Mouse (Mus musculus): ENCODE results near the gene Gm21887. TPM values are rescaled to one million over a fixed set of nuclear protein-coding genes. Genes with fewer than 3 reads are reported as not detected.
A peak's percentile ranks its signal among the peaks of the same experiment; 100 is the strongest.
"Not testable (repeated sequence)": the region's sequence is repeated elsewhere in the genome, so short reads cannot be mapped to it uniquely, and the experiment has no call there.

The Gm21887 gene
- total RNA-seq, 2 experiments from 2014 or later = 175 to 177 TPM

- intact Hi-C loops (cut with DNase I); DNase-seq (ENCODE audit: low spot score in 2 of 2): not testable (repeated sequence)
Measured at GRCm38 (mm10) chrX:170007375-170008178, 1.9 kb upstream of the Gm21887 start.

- DNase-seq (ENCODE audit: low spot score in 2 of 2); intact Hi-C loops (cut with DNase I): not testable (repeated sequence)
Measured at GRCm38 (mm10) chrX:170008179-170008467, 1.3 kb upstream of the Gm21887 start.

GRCm38 (mm10) chrX:170008584-170008983, 875 bp upstream of the Gm21887 start:
- peak in 1 of 2 experiments; percentile 45 for DNase-seq (ENCODE audit: low spot score in 2 of 2)
- intact Hi-C loops (cut with DNase I) = not testable (repeated sequence)

DNA sequence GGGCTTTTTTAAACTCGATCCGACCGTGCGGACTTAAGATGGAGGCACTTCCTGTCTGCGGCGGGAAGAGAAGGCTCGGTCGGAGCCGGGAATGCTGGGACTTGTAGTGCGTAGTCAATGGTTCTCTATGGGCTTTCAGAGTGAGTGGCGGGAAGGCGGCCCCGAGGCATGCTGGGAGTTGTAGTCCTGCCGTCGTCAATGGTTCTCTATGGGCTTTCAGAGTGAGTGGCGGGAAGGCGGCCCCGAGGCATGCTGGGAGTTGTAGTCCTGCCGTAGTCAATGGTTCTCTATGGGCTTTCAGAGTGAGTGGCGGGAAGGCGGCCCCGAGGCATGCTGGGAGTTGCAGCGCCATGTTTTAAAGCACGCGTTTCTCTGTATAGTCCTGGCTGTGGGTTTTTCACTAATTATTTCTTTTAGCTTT, 352 bp downstream of the Gm21887 start:
- peak; percentile 100 for DNase-seq (ENCODE audit: low spot score in 2 of 2)
- intact Hi-C loops (cut with DNase I) = not testable (repeated sequence)

DNA sequence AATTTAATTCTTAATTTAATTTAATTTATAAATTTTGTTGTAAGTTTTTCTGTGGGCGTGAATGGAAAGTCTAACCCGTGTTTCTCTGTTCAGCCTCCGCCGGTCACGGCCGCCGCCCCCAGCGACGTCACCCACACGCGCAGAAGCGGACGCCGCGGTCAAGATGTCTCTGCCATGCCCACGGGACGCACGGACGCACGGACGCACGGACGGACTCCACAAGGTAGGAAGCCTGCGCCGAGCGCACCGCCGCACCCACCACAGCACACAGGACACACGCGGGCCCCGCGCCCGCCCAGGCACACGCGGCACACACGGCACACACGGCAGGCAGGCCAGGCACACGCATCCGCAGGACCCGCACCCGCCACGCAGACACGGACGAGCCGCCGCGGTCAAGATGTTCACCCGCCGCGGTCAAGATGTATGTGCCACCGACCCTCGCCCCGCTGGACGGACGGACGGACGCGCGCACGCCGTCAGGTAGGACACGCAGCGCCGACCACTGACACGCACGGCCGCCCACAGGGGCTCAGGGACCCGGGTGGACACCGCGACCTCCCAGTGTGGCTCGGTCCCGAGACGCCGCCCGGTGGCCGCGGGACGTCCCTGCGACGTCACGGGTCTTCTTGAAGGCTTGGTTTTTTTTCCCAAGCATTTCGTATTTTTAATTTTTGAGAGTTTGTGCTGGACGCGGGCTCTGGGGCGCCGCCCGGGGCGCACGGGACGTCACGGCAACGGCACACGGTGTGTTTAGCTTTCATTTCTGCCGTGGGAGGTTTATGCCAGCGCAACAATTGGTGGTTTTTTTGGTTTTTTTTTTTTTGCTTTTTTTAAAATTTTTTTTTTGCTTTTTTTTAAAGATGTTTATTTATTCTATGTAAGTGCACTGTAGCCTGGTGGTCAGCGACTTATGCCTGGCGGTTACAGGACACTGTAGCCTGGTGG, 1.4 kb downstream of the Gm21887 start:
- intact Hi-C loops (cut with DNase I) = not testable (repeated sequence)
- DNase-seq (ENCODE audit: low spot score in 2 of 2) = peak in 1 of 2 experiments; percentile 57

DNA sequence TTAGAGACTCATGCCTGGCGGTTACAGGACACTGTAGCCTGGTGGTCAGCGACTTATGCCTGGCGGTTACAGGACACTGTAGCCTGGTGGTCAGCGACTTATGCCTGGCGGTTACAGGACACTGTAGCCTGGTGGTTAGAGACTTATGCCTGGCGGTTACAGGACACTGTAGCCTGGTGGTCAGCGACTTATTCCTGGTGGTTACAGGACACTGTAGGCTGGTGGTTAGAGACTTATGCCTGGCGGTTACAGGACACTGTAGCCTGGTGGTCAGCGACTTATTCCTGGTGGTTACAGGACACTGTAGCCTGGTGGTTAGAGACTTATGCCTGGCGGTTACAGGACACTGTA, 2.0 kb downstream of the Gm21887 start:
- DNase-seq (ENCODE audit: low spot score in 2 of 2); intact Hi-C loops (cut with DNase I): not testable (repeated sequence)

DNA sequence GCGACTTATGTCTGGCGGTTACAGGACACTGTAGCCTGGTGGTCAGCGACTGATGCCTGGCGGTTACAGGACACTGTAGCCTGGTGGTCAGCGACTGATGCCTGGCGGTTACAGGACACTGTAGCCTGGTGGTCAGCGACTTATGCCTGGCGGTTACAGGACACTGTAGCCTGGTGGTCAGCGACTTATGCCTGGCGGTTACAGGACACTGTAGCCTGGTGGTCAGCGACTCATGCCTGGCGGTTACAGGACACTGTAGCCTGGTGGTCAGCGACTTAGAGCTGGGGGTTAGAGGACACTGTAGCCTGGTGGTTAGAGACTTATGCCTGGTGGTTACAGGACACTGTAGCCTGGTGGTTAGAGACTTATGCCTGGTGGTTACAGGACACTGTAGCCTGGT, 4.0 kb downstream of the Gm21887 start:
- DNase-seq (ENCODE audit: low spot score in 2 of 2); intact Hi-C loops (cut with DNase I): not testable (repeated sequence)

- intact Hi-C loops (cut with DNase I) = not testable (repeated sequence)
Measured at GRCm38 (mm10) chrX:170014038-170014437, 4.6 kb downstream of the Gm21887 start.

GRCm38 (mm10) chrX:170015883-170016282, 6.4 kb downstream of the Gm21887 start:
- intact Hi-C loops (cut with DNase I); DNase-seq (ENCODE audit: low spot score in 2 of 2): not testable (repeated sequence)

More at GRCm38 (mm10) chrX:170014038-170014437, 4.6 kb downstream of the Gm21887 start:
- not testable (repeated sequence) for DNase-seq (ENCODE audit: low spot score in 2 of 2)

DNA sequence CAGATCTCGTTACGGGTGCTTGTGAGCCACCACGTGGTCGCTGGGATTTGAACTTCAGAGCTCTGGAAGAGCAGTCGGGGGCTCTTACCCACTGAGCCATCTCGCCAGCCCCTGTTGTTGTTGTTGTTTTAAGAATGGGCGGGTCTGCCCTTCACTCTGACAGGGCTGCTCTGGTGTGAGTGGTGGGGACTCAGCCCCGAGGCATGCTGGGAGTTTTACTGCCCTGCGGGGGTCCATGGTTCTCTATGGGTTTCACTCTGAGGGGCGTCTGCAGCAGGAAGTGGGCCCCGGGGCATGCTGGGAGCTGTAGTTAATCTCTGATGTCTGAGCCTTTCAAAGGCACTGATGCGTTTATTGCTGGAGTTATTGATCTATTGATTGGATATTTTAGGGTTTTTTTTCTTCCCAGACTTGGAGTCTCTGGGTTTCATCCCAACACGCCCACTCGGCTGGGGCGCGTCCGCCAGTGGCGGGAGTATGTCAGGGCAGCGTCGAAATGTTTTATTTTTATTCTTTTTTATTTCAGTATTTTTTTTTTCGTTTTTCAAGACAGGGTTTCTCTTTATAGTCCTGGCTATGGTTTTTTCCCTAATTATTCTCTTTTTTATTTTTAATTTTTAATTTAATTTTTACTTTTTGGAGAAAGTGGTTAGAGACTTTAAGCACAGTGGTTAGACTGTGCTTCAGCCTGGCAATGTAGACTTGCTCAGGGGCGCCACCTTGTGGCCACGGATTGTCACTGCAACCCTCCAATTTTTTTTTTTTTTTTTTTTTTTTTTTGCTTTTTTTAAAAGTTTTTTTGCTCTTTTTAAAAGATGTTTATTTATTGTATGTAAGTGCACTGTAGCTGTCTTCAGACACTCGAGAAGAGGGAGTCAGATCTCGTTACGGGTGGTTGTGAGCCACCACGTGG, 8.1 kb downstream of the Gm21887 start:
- DNase-seq (ENCODE audit: low spot score in 2 of 2) = peak; percentile 76 to 84
- intact Hi-C loops (cut with DNase I) = not testable (repeated sequence)

GRCm38 (mm10) chrX:170018571-170019218, 9.2 kb downstream of the Gm21887 start:
- DNase-seq (ENCODE audit: low spot score in 2 of 2) = peak in 1 of 2 experiments; percentile 53
- intact Hi-C loops (cut with DNase I) = not testable (repeated sequence)

DNA sequence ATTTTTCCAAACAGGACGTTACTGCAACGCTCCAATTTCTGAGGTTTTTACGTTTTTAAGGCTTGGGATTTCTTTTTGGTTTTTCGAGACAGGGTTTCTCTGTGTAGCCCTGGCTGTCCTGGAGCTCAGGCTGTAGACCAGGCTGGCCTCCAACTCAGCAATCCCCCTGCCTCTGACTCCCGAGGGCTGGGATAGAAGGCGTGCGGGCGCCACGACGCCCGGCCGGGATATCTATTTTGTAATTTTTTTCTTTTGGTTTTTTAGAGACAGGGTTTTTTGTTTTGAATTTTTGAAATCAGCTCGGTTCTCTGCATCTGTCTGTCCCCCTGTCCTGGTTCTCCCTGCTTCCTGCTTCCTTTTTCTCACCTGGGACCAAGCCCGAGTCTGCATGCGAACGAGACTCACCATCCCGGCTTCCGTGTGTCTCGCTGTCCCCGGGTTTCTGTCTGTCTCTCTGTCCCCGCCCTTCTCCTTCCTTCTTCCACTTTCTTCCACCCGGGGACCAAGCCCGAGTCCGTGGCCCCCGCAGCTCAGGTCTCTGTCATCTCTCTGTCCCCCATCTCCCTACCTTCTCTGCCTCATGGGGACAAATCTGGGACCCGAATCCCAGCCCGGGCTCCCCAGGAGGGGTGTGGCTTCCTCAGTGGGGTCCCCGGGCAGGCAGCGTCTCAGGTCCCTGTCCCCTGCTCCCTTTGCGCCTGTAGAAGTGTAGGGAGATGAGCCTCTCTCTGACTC, 9.9 kb downstream of the Gm21887 start:
- intact Hi-C loops (cut with DNase I); DNase-seq (ENCODE audit: low spot score in 2 of 2): not testable (repeated sequence)

DNA sequence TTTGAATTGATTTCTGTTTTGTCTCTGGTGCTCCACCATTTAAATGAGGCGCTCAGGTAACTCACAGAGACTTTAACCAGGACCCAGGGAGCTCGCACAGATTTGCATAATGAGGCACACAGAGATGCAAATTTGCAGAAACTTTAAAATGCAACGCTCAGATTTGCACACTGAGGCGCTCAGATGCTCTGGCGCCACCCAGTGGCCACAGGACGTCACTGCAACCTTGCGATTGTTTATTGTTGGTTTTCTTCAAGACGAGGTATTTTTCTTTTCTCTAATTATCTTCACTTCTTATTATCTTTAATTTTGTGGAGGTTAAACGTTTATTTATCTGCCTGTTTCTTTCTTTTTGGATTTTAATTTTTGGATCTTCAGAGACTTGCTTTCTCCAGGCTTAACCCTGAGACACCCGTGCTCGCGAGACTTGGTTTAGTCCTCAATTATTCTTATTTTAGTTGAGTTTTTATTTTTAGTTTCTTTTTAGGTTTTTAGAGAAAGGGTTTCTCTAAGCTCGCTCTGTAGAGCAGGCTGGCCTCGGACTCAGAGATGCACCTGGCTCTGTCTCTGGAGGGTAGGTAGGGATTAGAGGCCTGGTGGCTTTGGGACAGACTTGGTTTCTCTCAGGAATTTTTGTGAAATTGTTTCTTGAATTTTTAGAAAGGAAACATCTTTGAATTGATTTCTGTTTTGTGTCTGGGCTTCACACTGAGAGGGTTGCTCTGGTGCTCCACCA, 10.7 kb downstream of the Gm21887 start:
- intact Hi-C loops (cut with DNase I) = not testable (repeated sequence)

DNA sequence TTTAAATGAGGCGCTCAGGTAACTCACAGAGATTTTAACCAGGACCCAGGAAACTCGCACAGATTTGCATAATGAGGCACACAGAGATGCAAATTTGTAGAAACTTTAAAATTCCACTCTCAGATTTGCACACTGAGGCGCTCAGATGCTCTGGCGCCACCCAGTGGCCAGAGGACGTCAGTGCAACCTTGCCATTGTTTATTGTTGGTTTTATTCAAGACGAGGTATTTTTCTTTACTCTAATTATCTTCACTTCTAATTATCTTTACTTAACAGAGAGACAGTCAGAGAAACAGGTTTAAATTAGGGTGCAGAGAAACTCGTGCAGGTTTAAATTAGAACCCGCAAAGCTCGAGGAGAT, 11.2 kb downstream of the Gm21887 start:
- DNase-seq (ENCODE audit: low spot score in 2 of 2) = peak; percentile 83 to 89
- intact Hi-C loops (cut with DNase I) = not testable (repeated sequence)

More for the DNA sequence above, 10.7 kb downstream of the Gm21887 start:
- peak; percentile 100 for DNase-seq (ENCODE audit: low spot score in 2 of 2)

GRCm38 (mm10) chrX:170021205-170021604, 11.7 kb downstream of the Gm21887 start:
- DNase-seq (ENCODE audit: low spot score in 2 of 2) = peak in 1 of 2 experiments; percentile 63
- intact Hi-C loops (cut with DNase I) = not testable (repeated sequence)

GRCm38 (mm10) chrX:170021750-170022461, 12.4 kb downstream of the Gm21887 start:
- peak; percentile 78 to 84 for DNase-seq (ENCODE audit: low spot score in 2 of 2)
- intact Hi-C loops (cut with DNase I) = not testable (repeated sequence)
